Mouse (Mus musculus) hindbrain, embryonic 15.5 days (tissue): ENCODE measurements around the gene Dppa5a. TPM values are rescaled to one million over a fixed set of nuclear protein-coding genes. Genes with fewer than 3 reads are reported as not detected.
"Not testable (repeated sequence)": the region's sequence is repeated elsewhere in the genome, so short reads cannot be mapped to it uniquely, and the experiment has no call there.

Experiments used
- ATAC-seq: fragments of 200-750 bp; cut with Nextera tagmentation; 2 replicates; pipeline ENCODE4 v1.8.0; 2017; ENCODE audit warnings: low read depth, moderate number of reproducible peaks, moderate TSS enrichment; ENCODE audit not compliant: low FRiP score
- H3K27ac ChIP-seq: fragments of 300-500 bp; sonication (generic); replicated peaks from 2 replicates; pipeline ENCODE4 v1.5.1; 2015; ENCODE audit warnings: mild to moderate bottlenecking, inconsistent platforms
- H3K27me3 ChIP-seq: fragments of 300-500 bp; sonication (generic); 2 replicates; pipeline ENCODE4 v1.6.1; 2015; ENCODE audit warnings: control low read depth, inconsistent platforms
- H3K36me3 ChIP-seq: fragments of 300-500 bp; sonication (generic); 2 replicates; pipeline ENCODE4 v1.6.1; 2015; ENCODE audit warnings: control low read depth, inconsistent platforms
- H3K4me1 ChIP-seq: fragments of 300-500 bp; sonication (generic); replicated peaks from 2 replicates; pipeline ENCODE4 v1.6.1; 2015; ENCODE audit warnings: control low read depth, inconsistent platforms
- H3K4me2 ChIP-seq: fragments of 300-500 bp; sonication (generic); 2 replicates; pipeline ENCODE4 v1.6.1; 2015; ENCODE audit warnings: moderate library complexity, mild to moderate bottlenecking, inconsistent platforms
- H3K4me3 ChIP-seq: fragments of 300-500 bp; sonication (generic); 2 replicates; pipeline ENCODE4 v1.5.1; 2015; ENCODE audit warnings: mild to moderate bottlenecking, inconsistent platforms
- H3K9ac ChIP-seq: fragments of 300-500 bp; sonication (generic); 2 replicates; pipeline ENCODE4 v1.6.1; 2015; ENCODE audit warnings: inconsistent platforms
- H3K9me3 ChIP-seq: fragments of 300-500 bp; sonication (generic); 2 replicates; pipeline ENCODE4 v1.6.1; 2016; ENCODE audit warnings: control low read depth, inconsistent platforms
- WGBS: fragments of 180-500 bp; shearing (Covaris S2); methylation state at CpG from one replicate; pipeline ENCODE4 v1.1.7; 2015; 5-methylcytosine and 5-hydroxymethylcytosine counted together
- polyA plus RNA-seq: library from polyadenylated mRNA; unstranded; fragments of >200 nt; fragmentation: Nextera tagmentation; extraction: Ambion mirVana; gene quantifications from 2 replicates; pipeline ENCODE4 v1.2.1, GENCODE M21; 2015

Gene Dppa5a
- 5.3 and 5.6 TPM in 2 replicates for polyA plus RNA-seq

DNA sequence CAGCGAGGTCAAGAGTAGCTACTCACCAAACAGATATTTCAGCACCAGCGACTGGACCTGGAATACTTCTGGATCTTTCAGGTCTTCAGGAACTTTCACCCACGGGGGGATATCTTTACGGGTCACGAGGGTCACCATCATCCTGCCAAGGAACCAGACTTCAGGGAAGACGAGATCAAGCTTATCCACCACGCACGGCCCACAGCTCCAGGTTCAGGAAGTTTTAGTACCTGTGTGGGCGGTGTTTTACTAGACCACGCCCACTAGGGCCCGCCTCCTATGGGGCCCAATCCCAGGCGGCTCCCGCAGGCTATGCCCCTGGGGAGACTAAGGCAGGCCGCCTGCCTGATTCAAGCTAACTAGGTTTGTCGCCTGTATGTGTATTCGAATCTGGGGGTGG, at the start of gene Dppa5a:
TSS of gene Dppa5a (minus strand) at position 219 of the 400 bp plus-strand sequence.
- ATAC-seq, H3K27me3 ChIP-seq, H3K4me3 ChIP-seq, H3K9me3 ChIP-seq, H3K4me1 ChIP-seq, H3K27ac ChIP-seq, H3K4me2 ChIP-seq, H3K36me3 ChIP-seq, H3K9ac ChIP-seq: not testable (repeated sequence)
- WGBS = 93% methylated on average over 16 of the region's 16 CpGs

DNA sequence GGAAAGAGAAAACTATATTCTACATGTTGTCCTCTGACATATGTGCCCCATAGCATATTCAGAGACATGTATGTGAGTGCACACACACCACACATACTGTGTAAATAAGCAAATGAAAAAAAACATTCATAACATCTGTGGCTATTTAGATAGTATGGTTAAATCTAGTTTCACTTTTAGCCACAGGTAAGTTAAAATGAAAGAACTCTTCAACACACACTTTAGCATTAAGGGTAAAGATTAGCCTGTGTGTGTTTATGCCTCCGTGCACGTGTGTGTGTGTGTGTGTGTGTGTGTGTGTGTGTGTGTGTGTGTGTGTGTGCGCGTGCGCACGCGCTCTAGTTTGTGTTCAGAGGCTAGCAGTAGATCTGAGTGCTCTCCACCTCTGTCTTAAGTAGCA, 33.6 kb upstream of the Dppa5a start:
- H3K4me3 ChIP-seq = no peak overlapping the region
- H3K27ac ChIP-seq = no peak overlapping the region
- no peaks in the 10 kb centered on the region for H3K36me3 ChIP-seq
- no peak for ATAC-seq
- H3K4me2 ChIP-seq = no peak overlapping the region
- H3K27me3 ChIP-seq = peaks cover 14% of the 10 kb centered on the region
- no peak overlapping the region for H3K9ac ChIP-seq
- no peaks in the 10 kb centered on the region for H3K9me3 ChIP-seq
- H3K4me1 ChIP-seq = no peaks in the 10 kb centered on the region
- 92% methylated on average over 7 of the region's 7 CpGs for WGBS

DNA sequence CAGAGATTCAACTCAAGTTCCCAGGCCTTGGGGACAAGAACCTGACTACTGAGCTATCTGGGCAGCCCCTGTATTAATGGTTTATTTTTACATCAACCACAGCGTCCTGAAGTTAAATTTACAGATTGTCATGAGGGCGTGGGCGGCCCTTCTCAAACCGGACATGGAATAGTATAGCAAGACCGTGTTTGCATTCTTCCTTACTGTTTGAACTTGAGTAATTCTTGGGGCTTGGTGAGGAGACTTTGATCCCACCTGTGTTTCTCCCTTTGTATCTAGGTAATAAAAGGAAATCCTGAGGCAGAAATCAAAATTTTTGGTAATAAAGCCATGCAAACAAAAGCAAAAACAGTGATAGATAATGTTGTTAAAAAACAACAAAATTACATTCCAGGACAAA, 32.6 kb upstream of the Dppa5a start:
- H3K4me1 ChIP-seq = peaks cover 8% of the 10 kb centered on the region
- no peaks in the 10 kb centered on the region for H3K36me3 ChIP-seq
- H3K9ac ChIP-seq = no peak overlapping the region
- 87% methylated on average over 5 of the region's 5 CpGs for WGBS
- ATAC-seq = no peak
- no peak overlapping the region for H3K27ac ChIP-seq
- H3K27me3 ChIP-seq = peaks cover 23% of the 10 kb centered on the region
- no peak overlapping the region for H3K4me2 ChIP-seq
- H3K4me3 ChIP-seq = no peak overlapping the region
- no peaks in the 10 kb centered on the region for H3K9me3 ChIP-seq

DNA sequence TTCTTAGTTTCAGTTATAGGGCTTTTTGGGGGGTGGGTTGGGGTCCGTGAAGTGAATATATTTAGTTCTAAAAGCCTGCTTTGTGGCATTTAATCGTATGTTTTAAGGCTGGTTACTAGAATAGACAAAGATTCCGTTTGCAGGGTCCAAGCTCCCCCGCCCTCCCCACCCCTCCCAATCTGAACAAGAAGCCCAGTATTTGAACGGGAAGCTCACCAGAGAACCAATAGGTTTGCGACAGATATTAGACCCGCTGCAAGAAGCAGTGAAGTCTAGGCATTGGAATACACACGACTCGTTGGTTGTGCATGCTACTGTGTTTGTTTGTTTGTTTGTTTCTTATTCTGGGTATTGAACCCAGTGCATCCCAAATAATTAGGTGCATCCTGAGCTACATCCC, 28.5 kb upstream of the Dppa5a start:
- WGBS = 64% methylated on average over 9 of the region's 9 CpGs
- H3K4me1 ChIP-seq = peaks cover 12% of the 10 kb centered on the region
- no peak for ATAC-seq
- peaks cover 55% of the 10 kb centered on the region for H3K27me3 ChIP-seq
- peak overlapping the region; percentile 77; the same call in 1 of the 2 replicates for H3K4me2 ChIP-seq
- H3K27ac ChIP-seq = no peak overlapping the region
- H3K9me3 ChIP-seq = no peaks in the 10 kb centered on the region
- peak overlapping the region; percentile 50 for H3K4me3 ChIP-seq
- no peak overlapping the region for H3K9ac ChIP-seq
- no peaks in the 10 kb centered on the region for H3K36me3 ChIP-seq

DNA sequence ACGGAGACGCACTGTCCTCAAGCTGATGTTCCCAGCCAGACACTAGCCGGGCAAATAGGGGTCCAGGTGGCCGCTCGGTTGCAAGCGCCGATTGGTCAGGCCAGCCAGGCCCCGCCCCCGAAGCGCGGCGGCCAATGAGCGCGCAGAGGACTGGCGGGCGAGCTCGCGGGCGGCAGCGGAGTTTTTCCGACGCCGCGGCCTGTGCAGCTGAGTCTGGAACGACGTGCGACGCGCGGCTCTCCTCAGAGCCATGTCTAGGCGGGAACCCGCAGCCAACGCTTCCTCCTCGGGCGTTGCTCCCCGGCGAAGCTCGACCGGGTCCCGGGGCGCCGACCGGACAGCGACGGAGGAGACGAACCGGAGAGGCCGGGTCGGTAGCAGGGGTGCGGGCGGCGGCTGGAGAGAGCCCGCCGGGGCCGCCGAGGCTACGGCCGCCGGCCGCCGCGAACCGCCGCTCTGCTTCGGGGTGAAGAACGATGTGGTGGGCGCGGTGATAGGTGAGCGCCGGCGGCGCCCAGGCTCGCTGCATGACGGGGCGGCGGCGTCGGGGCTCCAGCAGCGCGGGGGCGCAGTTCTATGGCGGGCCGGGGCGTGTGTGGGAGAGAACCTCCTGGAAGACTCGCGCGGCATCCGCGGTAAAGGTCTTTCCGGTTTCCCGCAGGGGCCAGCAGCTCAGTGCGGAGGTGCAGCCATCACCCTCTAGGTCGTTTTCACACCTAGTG, 27.8 kb upstream of the Dppa5a start, which contains the start of gene Ddx43:
TSS of gene Ddx43 (plus strand) at position 148 of the 722 bp plus-strand sequence.
- H3K9ac ChIP-seq = peak within 1 kb of the TSS; percentile 9; the same call in 1 of the 2 replicates
- peak; percentile 98 for ATAC-seq
- peak within 1 kb of the TSS; percentile 50 for H3K4me3 ChIP-seq
- H3K4me1 ChIP-seq = peaks cover 12% of the 10 kb centered on the region
- H3K4me2 ChIP-seq = peak within 1 kb of the TSS; percentile 77
- H3K36me3 ChIP-seq = no peaks in the 10 kb centered on the region
- H3K9me3 ChIP-seq = no peaks in the 10 kb centered on the region
- peaks cover 55% of the 10 kb centered on the region for H3K27me3 ChIP-seq
- no peak within 1 kb of the TSS for H3K27ac ChIP-seq
- 4% methylated on average over 83 of the region's 93 CpGs for WGBS

DNA sequence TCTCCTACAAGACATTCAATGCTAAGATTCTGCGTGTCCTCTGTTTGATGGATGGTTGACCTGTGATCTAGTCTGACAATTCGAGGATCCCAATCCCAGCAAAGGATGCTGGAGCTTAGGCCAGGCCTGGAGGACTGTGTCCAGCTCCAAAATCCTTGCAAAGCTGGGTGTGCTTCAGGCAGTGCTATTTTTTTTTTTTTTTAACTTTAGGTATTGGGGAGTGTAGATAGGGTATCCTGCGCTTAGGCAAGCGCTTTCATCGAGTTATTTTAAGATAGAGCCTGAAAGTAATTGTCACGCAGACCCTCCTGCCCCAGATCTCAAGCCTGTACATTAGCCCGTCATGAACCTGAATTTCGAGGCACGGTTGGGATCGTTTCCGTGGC, 27.3 kb upstream of the Dppa5a start:
- WGBS = 30% methylated on average over 11 of the region's 11 CpGs
- H3K4me3 ChIP-seq = peak overlapping the region; percentile 50
- H3K9me3 ChIP-seq = no peaks in the 10 kb centered on the region
- no peak; the same call in 1 of the 2 replicates for ATAC-seq
- H3K4me2 ChIP-seq = peak overlapping the region; percentile 77
- H3K9ac ChIP-seq = 0 out of 2 replicates have a peak overlapping the region, but pooled peaks have one; percentile 9
- H3K4me1 ChIP-seq = peaks cover 12% of the 10 kb centered on the region
- H3K27ac ChIP-seq = no peak overlapping the region
- H3K27me3 ChIP-seq = peaks cover 55% of the 10 kb centered on the region
- no peaks in the 10 kb centered on the region for H3K36me3 ChIP-seq

DNA sequence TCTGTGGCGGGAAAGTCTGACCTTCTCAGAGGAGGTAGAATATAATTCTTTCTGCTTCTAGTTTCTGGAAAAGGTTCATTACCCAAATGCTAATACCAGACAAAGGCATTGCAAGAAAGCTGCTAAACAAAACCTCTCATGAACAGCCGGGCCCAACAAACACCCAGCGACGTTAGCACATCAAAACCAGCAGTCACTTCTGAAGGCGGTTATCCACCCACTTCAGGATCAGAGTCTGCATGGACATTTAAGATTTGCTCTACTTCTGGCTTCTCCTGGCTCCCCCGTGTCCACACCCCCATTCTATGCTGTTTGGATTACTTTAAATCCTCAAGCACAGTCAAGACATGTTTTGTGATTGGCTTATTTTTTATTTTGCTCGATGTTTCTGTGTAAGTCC, 26.6 kb upstream of the Dppa5a start:
- 64% methylated on average over 7 of the region's 7 CpGs for WGBS
- ATAC-seq = no peak
- peaks cover 55% of the 10 kb centered on the region for H3K27me3 ChIP-seq
- no peak overlapping the region for H3K27ac ChIP-seq
- H3K36me3 ChIP-seq = no peaks in the 10 kb centered on the region
- H3K9ac ChIP-seq = no peak overlapping the region
- no peak overlapping the region for H3K4me2 ChIP-seq
- H3K9me3 ChIP-seq = no peaks in the 10 kb centered on the region
- H3K4me1 ChIP-seq = peaks cover 12% of the 10 kb centered on the region
- no peak overlapping the region for H3K4me3 ChIP-seq

DNA sequence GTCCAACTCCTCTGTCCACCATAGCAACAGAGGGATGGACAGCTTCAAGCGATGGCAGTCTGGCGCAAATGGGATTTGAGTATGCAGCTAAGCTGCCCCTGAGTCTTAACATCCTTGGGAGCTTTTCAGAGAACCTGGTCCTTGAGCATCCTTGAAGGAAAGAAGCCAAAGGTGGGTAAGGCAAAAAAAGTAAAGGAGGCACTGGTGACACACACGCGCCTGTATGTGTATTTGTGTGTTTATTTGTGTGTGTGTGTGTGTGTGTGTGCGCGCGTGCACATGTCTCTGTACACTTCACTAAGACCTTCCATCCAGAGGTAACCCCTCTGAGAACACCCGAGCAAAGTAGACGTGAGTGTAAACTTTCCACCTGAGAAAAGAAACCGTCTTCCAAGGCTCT, 25.8 kb upstream of the Dppa5a start:
- WGBS = 91% methylated on average over 10 of the region's 10 CpGs
- no peak for ATAC-seq
- H3K27ac ChIP-seq = no peak overlapping the region
- H3K9ac ChIP-seq = no peak overlapping the region
- H3K9me3 ChIP-seq = no peaks in the 10 kb centered on the region
- peaks cover 55% of the 10 kb centered on the region for H3K27me3 ChIP-seq
- H3K4me3 ChIP-seq = no peak overlapping the region
- H3K4me1 ChIP-seq = peaks cover 12% of the 10 kb centered on the region
- H3K36me3 ChIP-seq = no peaks in the 10 kb centered on the region
- H3K4me2 ChIP-seq = no peak overlapping the region

DNA sequence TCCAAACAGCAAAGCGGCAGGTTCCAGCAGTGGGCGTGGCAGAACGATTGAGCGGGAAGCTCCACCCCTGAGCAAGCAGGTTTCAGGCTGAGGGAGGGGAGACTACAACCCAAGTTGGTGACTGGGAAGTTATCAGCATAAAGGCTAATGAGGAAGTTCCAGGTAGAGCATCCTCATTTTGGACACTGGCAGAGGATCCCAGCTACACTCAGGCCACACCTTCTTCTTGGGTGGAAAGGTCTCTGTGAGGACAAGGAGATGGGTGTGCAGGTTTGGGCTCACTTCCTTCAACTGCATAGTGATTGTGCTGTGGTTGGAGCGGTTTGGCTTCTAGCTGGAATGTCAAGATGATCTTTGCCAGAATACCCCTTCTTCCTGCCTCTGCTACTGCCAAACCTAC, 22.0 kb upstream of the Dppa5a start:
- Histone ChIP-seq H3K36me3 (no peaks in the 10 kb centered on the region), H3K4me2 (no peak overlapping the region), H3K4me1 (no peaks in the 10 kb centered on the region), H3K27me3 (peaks cover 26% of the 10 kb centered on the region), H3K9me3 (no peaks in the 10 kb centered on the region), H3K9ac (no peak overlapping the region), H3K27ac (no peak overlapping the region), H3K4me3 (no peak overlapping the region)
- WGBS = 69% methylated on average over 5 of the region's 5 CpGs
- no peak for ATAC-seq

DNA sequence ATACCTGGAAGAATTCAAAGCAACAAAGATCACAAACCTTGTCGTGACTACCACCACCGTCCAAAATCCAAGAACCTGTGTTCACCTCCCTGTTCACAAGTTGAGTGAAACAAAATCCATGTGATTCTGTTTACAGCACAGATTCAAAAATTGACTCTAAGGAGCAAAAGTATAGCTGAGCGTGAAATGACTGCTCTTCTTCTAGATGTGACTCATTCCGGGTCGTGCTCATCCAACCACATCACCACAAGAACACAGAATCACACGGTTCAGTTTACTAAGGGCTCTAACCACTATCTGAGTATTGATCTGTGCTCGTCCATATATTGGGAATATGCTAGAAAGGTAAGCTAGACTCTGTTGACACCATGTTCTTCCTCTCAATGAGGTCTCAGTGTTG, 19.0 kb upstream of the Dppa5a start:
- no peak overlapping the region for H3K9ac ChIP-seq
- H3K4me3 ChIP-seq = no peak overlapping the region
- H3K4me2 ChIP-seq = no peak overlapping the region
- no peak overlapping the region for H3K27ac ChIP-seq
- no peaks in the 10 kb centered on the region for H3K9me3 ChIP-seq
- H3K36me3 ChIP-seq = no peaks in the 10 kb centered on the region
- 93% methylated on average over 7 of the region's 7 CpGs for WGBS
- H3K4me1 ChIP-seq = no peaks in the 10 kb centered on the region
- H3K27me3 ChIP-seq = no peaks in the 10 kb centered on the region
- no peak for ATAC-seq

DNA sequence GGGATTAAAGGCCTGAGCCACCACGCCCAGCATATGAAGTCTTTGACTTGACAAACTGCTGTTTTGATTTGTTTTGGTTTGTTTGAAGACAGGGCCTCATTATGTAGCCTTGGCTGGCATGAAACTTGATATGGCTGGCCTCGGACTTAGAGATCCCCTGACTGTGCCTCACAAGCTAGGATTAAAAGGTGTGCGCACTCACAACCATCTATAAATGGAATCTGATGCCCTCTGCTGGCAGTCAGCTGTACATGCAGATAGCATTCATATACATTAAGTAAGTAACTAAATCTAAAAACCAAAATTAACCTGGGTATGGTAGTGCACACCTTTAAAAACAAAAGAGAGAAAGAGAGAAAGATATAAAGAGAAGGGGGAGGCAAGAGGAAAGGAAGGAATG, 17.9 kb upstream of the Dppa5a start:
- no peak overlapping the region for H3K4me2 ChIP-seq
- no peak for ATAC-seq
- WGBS = 63% methylated on average over 3 of the region's 3 CpGs
- no peaks in the 10 kb centered on the region for H3K27me3 ChIP-seq
- no peaks in the 10 kb centered on the region for H3K4me1 ChIP-seq
- H3K27ac ChIP-seq = no peak overlapping the region
- no peak overlapping the region for H3K9ac ChIP-seq
- H3K36me3 ChIP-seq = no peaks in the 10 kb centered on the region
- no peak overlapping the region for H3K4me3 ChIP-seq
- H3K9me3 ChIP-seq = no peaks in the 10 kb centered on the region

DNA sequence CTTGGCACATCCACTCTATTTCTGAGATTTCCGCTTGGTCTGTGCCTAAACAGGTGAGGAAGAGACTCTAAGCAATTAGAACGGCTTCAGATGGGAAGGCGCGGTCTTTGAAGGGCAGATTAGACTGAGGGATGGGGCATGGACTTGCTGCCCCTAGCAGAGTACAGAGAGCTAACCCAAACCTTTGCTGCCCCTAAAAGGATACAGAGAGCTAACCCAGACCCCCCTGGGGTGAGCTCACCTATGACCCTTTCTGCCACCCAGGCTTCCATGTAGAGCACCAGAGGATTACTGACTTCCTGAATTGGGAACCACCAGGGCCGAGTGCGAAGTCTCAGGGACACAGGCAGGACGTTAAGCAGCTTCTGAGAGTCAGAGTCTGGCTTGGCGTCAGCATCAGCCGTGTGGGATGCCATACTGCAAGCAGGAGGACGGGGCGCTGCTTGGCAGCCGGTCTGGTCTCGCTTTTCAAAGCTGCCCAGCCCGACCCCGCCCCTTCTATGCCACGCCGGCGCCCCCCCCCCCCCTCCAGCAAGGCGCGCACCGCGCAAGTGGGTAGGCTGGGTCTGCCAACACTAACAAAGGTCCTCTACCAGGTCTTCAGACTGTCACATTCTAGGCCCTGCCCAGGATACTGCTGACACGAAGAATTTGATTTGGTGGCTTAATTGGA, 10.3 kb upstream of the Dppa5a start, which contains the start of gene Ooep:
TSS of gene Ooep (minus strand) at position 613 of the 673 bp plus-strand sequence.
- WGBS = 7% methylated on average over 18 of the region's 23 CpGs
- Histone ChIP-seq H3K4me2 (peak within 1 kb of the TSS; percentile 73), H3K4me3 (peak within 1 kb of the TSS; percentile 39), H3K9ac (peak within 1 kb of the TSS; percentile 46), H3K27ac (peak within 1 kb of the TSS; percentile 57), H3K36me3 (no peaks in the 10 kb centered on the region), H3K9me3 (no peaks in the 10 kb centered on the region), H3K27me3 (no peaks in the 10 kb centered on the region), H3K4me1 (peaks cover 12% of the 10 kb centered on the region)
- peak; percentile 93 for ATAC-seq
